Mouse (Mus musculus): ENCODE data around the gene Picalm.
"Not testable (repeated sequence)": the region's sequence is repeated elsewhere in the genome, so short reads cannot be mapped to it uniquely, and the experiment has no call there.

Picalm gene

GRCm38 (mm10) chr7:90131831-90132241 is 1.8 kb downstream of the Picalm start:
- no peak for DNase-seq (ENCODE audit: low spot score in 2 of 2)

DNA sequence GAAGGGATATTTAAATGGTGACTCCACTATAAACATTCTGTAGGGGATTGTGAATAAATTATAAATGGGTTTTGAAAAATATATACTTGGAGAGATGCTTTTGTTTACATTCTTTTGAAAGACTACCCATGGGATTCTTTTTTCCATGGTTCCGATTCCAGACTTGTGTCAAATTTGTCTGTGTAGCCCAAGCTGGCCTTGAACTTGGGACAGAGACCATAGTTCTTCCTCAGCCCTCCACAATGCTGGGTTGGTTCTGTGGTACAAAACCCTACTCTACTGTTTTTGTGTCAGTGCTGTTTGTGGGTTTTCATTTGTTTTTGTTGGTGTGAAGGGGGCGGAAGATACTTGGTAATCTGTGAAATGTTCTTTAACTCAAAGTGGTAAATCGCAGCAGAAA is 2.3 kb downstream of the Picalm start:
- no peak for DNase-seq (ENCODE audit: low spot score in 2 of 2)

GRCm38 (mm10) chr7:90136736-90137135 is 6.7 kb downstream of the Picalm start:
- no peak for DNase-seq (ENCODE audit: low spot score in 2 of 2)

DNA sequence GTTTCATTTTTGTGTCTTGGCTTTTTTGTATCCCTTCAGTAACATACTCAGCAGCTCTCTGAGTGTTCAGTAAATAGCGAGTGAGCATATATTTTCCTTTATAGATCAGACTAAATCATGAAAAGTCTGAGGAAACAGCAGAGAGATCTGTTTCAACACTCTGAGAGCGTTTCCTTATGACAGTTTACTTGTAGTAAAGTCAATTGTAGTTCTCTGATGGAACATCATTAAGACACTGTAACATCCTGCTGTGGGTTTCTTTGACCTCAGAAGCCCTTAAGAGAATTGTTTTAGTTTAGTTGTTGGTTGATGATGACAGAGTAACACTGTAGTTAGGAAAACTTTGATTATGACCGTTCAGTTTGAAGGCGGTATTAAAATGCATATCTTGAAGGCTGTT is 8.3 kb downstream of the Picalm start:
- DNase-seq (ENCODE audit: low spot score in 2 of 2): no peak

DNA sequence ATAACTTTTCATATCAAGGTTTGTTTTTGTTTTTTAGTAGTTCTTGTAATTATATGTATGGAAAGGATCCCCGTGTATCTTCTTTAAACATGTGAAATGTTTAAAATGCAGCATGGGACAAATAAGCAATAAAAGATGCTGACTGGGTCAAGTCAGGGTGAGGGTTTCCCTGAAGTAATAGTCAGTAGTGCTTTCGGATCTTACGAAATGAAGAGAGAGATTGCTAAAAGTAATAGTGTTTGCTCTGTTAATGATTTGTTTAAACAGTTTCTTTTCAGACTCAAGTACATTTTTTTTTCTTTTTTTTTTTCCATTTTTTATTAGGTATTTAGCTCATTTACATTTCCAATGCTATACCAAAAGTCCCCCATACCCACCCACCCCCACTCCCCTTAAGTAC is 10.3 kb downstream of the Picalm start:
- DNase-seq (ENCODE audit: low spot score in 2 of 2): no peak

- DNase-seq (ENCODE audit: low spot score in 2 of 2): no peak
Measured at GRCm38 (mm10) chr7:90144275-90144674, 14.3 kb downstream of the Picalm start.

GRCm38 (mm10) chr7:90144971-90145370 is 15.0 kb downstream of the Picalm start:
- DNase-seq (ENCODE audit: low spot score in 2 of 2): no peak

DNA sequence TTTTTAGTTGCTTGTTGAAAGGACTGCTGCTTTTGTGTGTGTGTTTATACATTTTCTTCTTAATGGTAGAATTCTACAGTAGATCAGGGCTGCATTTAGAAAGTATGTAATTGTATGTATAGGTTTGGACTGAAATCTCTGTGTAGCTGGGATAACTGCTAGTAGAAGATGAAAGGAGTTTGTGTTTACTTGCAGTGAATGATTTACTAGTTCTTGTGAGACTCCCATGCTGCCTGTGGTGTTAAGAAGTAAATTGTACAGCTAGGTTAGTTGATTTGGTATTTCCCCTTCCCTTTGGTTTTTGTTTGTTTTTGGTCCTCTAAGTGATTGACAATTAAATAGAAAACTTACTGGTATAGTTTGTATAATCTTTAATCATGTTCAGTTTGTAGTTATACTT is 15.4 kb downstream of the Picalm start:
- DNase-seq (ENCODE audit: low spot score in 2 of 2): no peak

DNA sequence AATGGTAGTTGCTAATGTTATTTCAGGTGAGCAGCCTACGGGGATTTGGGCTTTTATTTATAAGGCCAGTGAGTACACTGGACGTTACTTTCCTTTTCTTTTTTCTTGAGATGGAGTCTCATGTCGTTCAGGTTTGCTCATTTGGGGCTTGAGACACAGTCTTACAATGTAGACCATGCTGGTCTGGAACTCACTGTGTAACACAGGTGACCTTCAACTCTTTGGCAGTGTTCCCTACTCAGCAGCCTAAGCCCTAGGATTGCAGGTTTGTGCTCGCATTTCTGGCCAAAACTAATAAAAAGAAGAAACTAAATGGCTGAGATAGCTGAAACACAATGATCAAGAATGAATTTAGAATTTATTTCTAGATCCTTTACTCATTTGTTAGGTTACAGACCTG is 15.9 kb downstream of the Picalm start:
- no peak for DNase-seq (ENCODE audit: low spot score in 2 of 2)

DNA sequence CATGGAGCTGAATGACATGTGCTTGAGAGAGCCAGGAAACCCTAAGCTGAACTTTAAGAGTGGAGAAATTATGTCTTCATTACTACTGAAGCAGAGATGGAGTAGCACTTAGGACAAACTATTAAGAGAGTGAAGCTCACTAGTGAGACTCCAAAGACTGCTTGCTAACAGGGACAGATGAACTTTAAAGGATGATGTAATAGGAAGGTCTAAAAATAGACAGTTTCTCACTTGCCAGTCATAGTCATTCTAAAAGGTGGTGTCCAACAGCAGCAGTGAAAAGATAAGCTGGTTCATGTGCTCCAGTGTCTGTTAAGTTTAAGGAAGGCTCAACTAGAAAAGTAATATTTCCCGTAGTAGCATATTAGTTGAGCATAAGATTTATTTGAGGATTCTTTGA is 16.3 kb downstream of the Picalm start:
- DNase-seq (ENCODE audit: low spot score in 2 of 2): no peak

- no peak for DNase-seq (ENCODE audit: low spot score in 2 of 2)
Measured at GRCm38 (mm10) chr7:90148023-90148422, 18.0 kb downstream of the Picalm start.

- DNase-seq (ENCODE audit: low spot score in 2 of 2): no peak
Measured at GRCm38 (mm10) chr7:90148516-90148915, 18.5 kb downstream of the Picalm start.

- peak in 1 of 2 experiments; percentile 44 for DNase-seq (ENCODE audit: low spot score in 2 of 2)
Measured at GRCm38 (mm10) chr7:90150311-90150710, 20.3 kb downstream of the Picalm start.

- DNase-seq (ENCODE audit: low spot score in 2 of 2): no peak
Measured at GRCm38 (mm10) chr7:90158034-90158433, 28.0 kb downstream of the Picalm start.

- no peak for DNase-seq (ENCODE audit: low spot score in 2 of 2)
Measured at GRCm38 (mm10) chr7:90160598-90160997, 30.6 kb downstream of the Picalm start.

DNA sequence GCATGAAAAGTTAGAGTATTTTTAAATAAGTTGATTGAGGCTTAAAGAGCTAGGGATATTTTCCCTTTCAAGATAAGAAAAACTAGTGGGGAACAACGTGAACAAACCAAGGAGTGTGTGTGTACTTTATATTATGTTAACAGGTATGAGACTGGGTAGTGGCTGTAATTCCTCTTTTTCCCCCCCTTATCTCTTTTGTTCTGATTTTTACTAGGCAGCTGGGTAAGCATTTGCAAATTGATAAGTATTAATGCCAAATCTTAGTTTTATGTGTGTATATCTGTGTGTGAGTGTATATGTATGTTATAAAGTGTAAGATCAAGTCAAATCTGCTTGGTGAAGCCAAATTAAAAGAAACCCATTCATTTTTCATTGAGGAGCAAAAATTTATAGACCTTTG is 34.3 kb downstream of the Picalm start:
- DNase-seq (ENCODE audit: low spot score in 2 of 2): no peak

DNA sequence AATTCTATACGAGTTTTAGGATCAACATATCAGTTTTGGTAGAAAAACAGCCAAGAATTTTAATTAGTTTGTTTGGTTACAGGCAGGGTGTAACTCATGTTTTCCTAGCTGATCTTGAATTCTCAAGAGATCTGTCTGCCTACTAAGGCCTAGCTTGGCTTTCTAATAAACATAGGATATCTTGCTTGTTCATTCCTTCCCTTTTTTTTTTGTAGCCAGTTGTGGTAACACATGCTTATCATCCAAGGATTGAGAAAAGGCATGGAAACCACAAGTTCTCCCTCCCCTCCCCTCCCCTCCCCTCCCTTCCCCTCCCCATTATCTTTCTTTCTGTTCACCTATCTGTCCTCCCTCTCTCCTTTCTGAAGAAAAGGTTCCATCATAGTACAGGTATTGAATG is 36.0 kb downstream of the Picalm start:
- DNase-seq (ENCODE audit: low spot score in 2 of 2): no peak

- DNase-seq (ENCODE audit: low spot score in 2 of 2): not testable (repeated sequence)
Measured at GRCm38 (mm10) chr7:90167777-90168176, 37.8 kb downstream of the Picalm start.

DNA sequence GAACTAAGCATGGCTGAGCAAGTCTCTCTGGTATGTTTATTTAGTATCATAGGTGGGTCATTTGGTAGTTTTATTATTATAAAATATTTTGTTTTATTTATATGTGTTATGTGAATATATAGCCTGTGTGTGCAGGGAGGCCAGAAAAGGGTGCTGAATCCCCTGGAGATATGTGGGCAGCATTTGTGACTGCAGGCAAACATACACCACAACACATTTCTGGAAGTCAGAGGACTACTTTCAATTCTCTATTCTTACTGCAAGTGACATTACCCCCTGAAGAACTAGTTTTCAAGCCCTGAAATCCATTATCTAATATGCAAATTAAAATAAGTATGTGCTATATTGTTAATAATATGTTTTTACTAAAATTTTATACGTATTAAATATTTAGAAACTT is 43.8 kb downstream of the Picalm start:
- no peak for DNase-seq (ENCODE audit: low spot score in 2 of 2)

DNA sequence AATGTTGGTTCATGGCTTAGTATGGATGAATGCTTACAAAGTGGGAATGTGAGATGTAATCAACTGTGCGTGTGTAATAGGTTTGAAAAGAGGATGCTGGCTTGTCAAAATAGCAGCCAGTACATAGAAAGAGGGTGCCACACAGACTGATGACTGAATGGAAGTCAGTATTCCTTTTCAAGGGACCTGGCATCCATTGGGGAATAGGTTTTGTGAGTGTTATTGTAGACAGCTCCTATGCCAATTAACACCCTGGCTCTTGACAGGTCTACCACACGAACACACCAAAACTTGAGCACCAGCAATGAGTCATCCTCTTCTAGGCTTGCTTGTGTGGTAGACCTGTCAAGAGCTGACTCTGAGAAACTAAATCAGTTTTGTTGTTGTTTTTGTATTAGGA is 45.6 kb downstream of the Picalm start:
- DNase-seq (ENCODE audit: low spot score in 2 of 2): no peak

GRCm38 (mm10) chr7:90180635-90181034 is 50.6 kb downstream of the Picalm start:
- no peak for DNase-seq (ENCODE audit: low spot score in 2 of 2)

- DNase-seq (ENCODE audit: low spot score in 2 of 2): no peak
Measured at GRCm38 (mm10) chr7:90200251-90200650, 70.2 kb downstream of the Picalm start.

- no peak for DNase-seq (ENCODE audit: low spot score in 2 of 2)
Measured at GRCm38 (mm10) chr7:90201877-90202465, 72.0 kb downstream of the Picalm start.

GRCm38 (mm10) chr7:90203914-90204313 is 73.9 kb downstream of the Picalm start:
- DNase-seq (ENCODE audit: low spot score in 2 of 2): no peak
